Mouse (Mus musculus): ENCODE results near the gene Ddx27. TPM values are rescaled to one million over a fixed set of nuclear protein-coding genes. Genes with fewer than 3 reads are reported as not detected.

Gene Ddx27
- polyA plus RNA-seq, 1 experiment from 2014 or later, result 21.8 TPM

GRCm38 (mm10) chr2:167078486-167078885 is 63.5 kb downstream of the Ddx27 start:
- H3K9ac ChIP-seq (ENCODE audit: low read length), result no peak overlapping the region
- TF ChIP-seq EP300 (optimal IDR thresholded peaks at IDR 0.05), result no peak
- no peak for TF ChIP-seq CTCF (IDR thresholded peaks at IDR 0.05; ENCODE audit: low read depth)
- WGBS, result 27% methylated on average over 7 of the region's 7 CpGs
- no peaks in the 10 kb centered on the region for H3K9me3 ChIP-seq (ENCODE audit: control insufficient read depth, low read length)
- H3K4me1 ChIP-seq (replicated peaks; ENCODE audit: control insufficient read depth, insufficient read depth), result no peaks in the 10 kb centered on the region; the same call in 1 of the 2 replicates
- no peak overlapping the region for H3K4me2 ChIP-seq (replicated peaks; ENCODE audit: low read depth)
- H3K36me3 ChIP-seq (ENCODE audit: control insufficient read depth, insufficient read depth, low read length), result no peaks in the 10 kb centered on the region
- DNase-seq (ENCODE audit: low spot score) (no peak), ATAC-seq (ENCODE audit: low FRiP score, low TSS enrichment) (peak; percentile 37; the same call in 1 of the 2 replicates)
- no peaks in the 10 kb centered on the region for H3K27me3 ChIP-seq (ENCODE audit: control insufficient read depth, insufficient read depth, low read length)
- no peak overlapping the region for H3K4me3 ChIP-seq (ENCODE audit: low read depth, low read length)
- H3K27ac ChIP-seq (replicated peaks), result no peak overlapping the region

GRCm38 (mm10) chr2:167078931-167079495 is 64.0 kb downstream of the Ddx27 start:
- ATAC-seq (ENCODE audit: low FRiP score, low TSS enrichment), result peak; percentile 60
- DNase-seq (ENCODE audit: low spot score), result no peak
- no peaks in the 10 kb centered on the region for H3K27me3 ChIP-seq (ENCODE audit: control insufficient read depth, insufficient read depth, low read length)

GRCm38 (mm10) chr2:167079535-167080257 is 64.7 kb downstream of the Ddx27 start:
- H3K4me1 ChIP-seq (replicated peaks; ENCODE audit: control insufficient read depth, insufficient read depth), result no peaks in the 10 kb centered on the region; the same call in 1 of the 2 replicates
- no peak overlapping the region for H3K4me3 ChIP-seq (ENCODE audit: low read depth, low read length)
- H3K36me3 ChIP-seq (ENCODE audit: control insufficient read depth, insufficient read depth, low read length), result no peaks in the 10 kb centered on the region
- H3K9me3 ChIP-seq (ENCODE audit: control insufficient read depth, low read length), result no peaks in the 10 kb centered on the region
- no peak overlapping the region for H3K4me2 ChIP-seq (replicated peaks; ENCODE audit: low read depth)
- no peak overlapping the region for H3K27ac ChIP-seq (replicated peaks)
- H3K27me3 ChIP-seq (ENCODE audit: control insufficient read depth, insufficient read depth, low read length), result no peaks in the 10 kb centered on the region
- 47% methylated on average over 18 of the region's 18 CpGs for WGBS
- TF ChIP-seq EP300 (optimal IDR thresholded peaks at IDR 0.05), result no peak
- TF ChIP-seq CTCF (IDR thresholded peaks at IDR 0.05; ENCODE audit: low read depth), result no peak
- no peak overlapping the region for H3K9ac ChIP-seq (ENCODE audit: low read length)
- no peak for DNase-seq (ENCODE audit: low spot score)
- ATAC-seq (ENCODE audit: low FRiP score, low TSS enrichment), result no peak; the same call in 1 of the 2 replicates

More at GRCm38 (mm10) chr2:167078931-167079495, 64.0 kb downstream of the Ddx27 start:
- 44% methylated on average over 9 of the region's 9 CpGs for WGBS
- no peaks in the 10 kb centered on the region; the same call in 1 of the 2 replicates for H3K4me1 ChIP-seq (replicated peaks; ENCODE audit: control insufficient read depth, insufficient read depth)
- H3K4me3 ChIP-seq (ENCODE audit: low read depth, low read length), result no peak overlapping the region
- TF ChIP-seq EP300 (optimal IDR thresholded peaks at IDR 0.05), result no peak
- no peak for TF ChIP-seq CTCF (IDR thresholded peaks at IDR 0.05; ENCODE audit: low read depth)
- H3K27ac ChIP-seq (replicated peaks), result no peak overlapping the region
- no peaks in the 10 kb centered on the region for H3K9me3 ChIP-seq (ENCODE audit: control insufficient read depth, low read length)
- no peaks in the 10 kb centered on the region for H3K36me3 ChIP-seq (ENCODE audit: control insufficient read depth, insufficient read depth, low read length)
- 0 out of 2 replicates have a peak overlapping the region, but pooled peaks have one; percentile 1 for H3K9ac ChIP-seq (ENCODE audit: low read length)
- H3K4me2 ChIP-seq (replicated peaks; ENCODE audit: low read depth), result no peak overlapping the region

GRCm38 (mm10) chr2:167080387-167080786 is 65.4 kb downstream of the Ddx27 start:
- TF ChIP-seq CTCF (IDR thresholded peaks at IDR 0.05; ENCODE audit: low read depth) (no peak), EP300 (optimal IDR thresholded peaks at IDR 0.05) (no peak)
- no peaks in the 10 kb centered on the region for H3K36me3 ChIP-seq (ENCODE audit: control insufficient read depth, insufficient read depth, low read length)
- H3K27me3 ChIP-seq (ENCODE audit: control insufficient read depth, insufficient read depth, low read length), result no peaks in the 10 kb centered on the region
- no peaks in the 10 kb centered on the region; the same call in 1 of the 2 replicates for H3K4me1 ChIP-seq (replicated peaks; ENCODE audit: control insufficient read depth, insufficient read depth)
- no peak for DNase-seq (ENCODE audit: low spot score)
- 51% methylated on average over 3 of the region's 3 CpGs for WGBS
- no peak overlapping the region for H3K27ac ChIP-seq (replicated peaks)
- H3K9ac ChIP-seq (ENCODE audit: low read length), result no peak overlapping the region
- no peak for ATAC-seq (ENCODE audit: low FRiP score, low TSS enrichment)
- no peaks in the 10 kb centered on the region for H3K9me3 ChIP-seq (ENCODE audit: control insufficient read depth, low read length)
- H3K4me3 ChIP-seq (ENCODE audit: low read depth, low read length), result no peak overlapping the region
- H3K4me2 ChIP-seq (replicated peaks; ENCODE audit: low read depth), result no peak overlapping the region

- Histone ChIP-seq H3K4me2 (replicated peaks; ENCODE audit: low read depth) (no peak overlapping the region), H3K9me3 (ENCODE audit: control insufficient read depth, low read length) (no peaks in the 10 kb centered on the region), H3K9ac (ENCODE audit: low read length) (no peak overlapping the region), H3K4me1 (replicated peaks; ENCODE audit: control insufficient read depth, insufficient read depth) (no peaks in the 10 kb centered on the region; the same call in 1 of the 2 replicates), H3K27me3 (ENCODE audit: control insufficient read depth, insufficient read depth, low read length) (no peaks in the 10 kb centered on the region), H3K36me3 (ENCODE audit: control insufficient read depth, insufficient read depth, low read length) (no peaks in the 10 kb centered on the region), H3K27ac (replicated peaks) (no peak overlapping the region), H3K4me3 (ENCODE audit: low read depth, low read length) (no peak overlapping the region)
- no peak for TF ChIP-seq CTCF (IDR thresholded peaks at IDR 0.05; ENCODE audit: low read depth)
- TF ChIP-seq EP300 (optimal IDR thresholded peaks at IDR 0.05), result no peak
- no peak for DNase-seq (ENCODE audit: low spot score)
- ATAC-seq (ENCODE audit: low FRiP score, low TSS enrichment), result no peak
- WGBS, result 52% methylated on average over 6 of the region's 6 CpGs
Observed at GRCm38 (mm10) chr2:167081135-167081534, 66.1 kb downstream of the Ddx27 start.

- no peak overlapping the region for H3K4me3 ChIP-seq (ENCODE audit: low read depth, low read length)
- no peak overlapping the region for H3K9ac ChIP-seq (ENCODE audit: low read length)
- no peaks in the 10 kb centered on the region for H3K27me3 ChIP-seq (ENCODE audit: control insufficient read depth, insufficient read depth, low read length)
- TF ChIP-seq EP300 (optimal IDR thresholded peaks at IDR 0.05), result no peak
- TF ChIP-seq CTCF (IDR thresholded peaks at IDR 0.05; ENCODE audit: low read depth), result no peak
- no peaks in the 10 kb centered on the region for H3K9me3 ChIP-seq (ENCODE audit: control insufficient read depth, low read length)
- no peaks in the 10 kb centered on the region; the same call in 1 of the 2 replicates for H3K4me1 ChIP-seq (replicated peaks; ENCODE audit: control insufficient read depth, insufficient read depth)
- ATAC-seq (ENCODE audit: low FRiP score, low TSS enrichment), result 0 out of 2 replicates have a peak, but pooled peaks have one; percentile 17
- 24% methylated on average over 4 of the region's 4 CpGs for WGBS
- H3K4me2 ChIP-seq (replicated peaks; ENCODE audit: low read depth), result no peak overlapping the region
- DNase-seq (ENCODE audit: low spot score), result no peak
- H3K36me3 ChIP-seq (ENCODE audit: control insufficient read depth, insufficient read depth, low read length), result no peaks in the 10 kb centered on the region
- no peak overlapping the region for H3K27ac ChIP-seq (replicated peaks)
Observed at GRCm38 (mm10) chr2:167081639-167082038, 66.6 kb downstream of the Ddx27 start.

Other genes with a start within 250 kb of the Ddx27 start
- gene Trp53rkb, start 222.7 kb upstream of the Ddx27 start, polyA plus RNA-seq (2015; fragmentation: Nextera tagmentation; extraction: Ambion mirVana), result 3.8 and 4.8 TPM in 2 replicates
- 3.1 and 3.9 TPM in 2 replicates for gene Arfgef2, start 209.6 kb upstream of the Ddx27 start, polyA plus RNA-seq (2015; fragmentation: Nextera tagmentation; extraction: Ambion mirVana)
- 29.1 and 29.3 TPM in 2 replicates for gene Cse1l, start 109.2 kb upstream of the Ddx27 start, polyA plus RNA-seq (2015; fragmentation: Nextera tagmentation; extraction: Ambion mirVana)
- gene Stau1, start 18.9 kb upstream of the Ddx27 start, polyA plus RNA-seq (2015; fragmentation: Nextera tagmentation; extraction: Ambion mirVana), result 34.9 and 35.0 TPM in 2 replicates
- gene Znfx1, start 47.8 kb downstream of the Ddx27 start, polyA plus RNA-seq (2015; fragmentation: Nextera tagmentation; extraction: Ambion mirVana), result 4.2 and 4.3 TPM in 2 replicates
- gene Kcnb1, start 175.0 kb downstream of the Ddx27 start, polyA plus RNA-seq (2015; fragmentation: Nextera tagmentation; extraction: Ambion mirVana), result 1.6 and 1.9 TPM in 2 replicates
- 21.9 and 26.7 TPM in 2 replicates for gene Ptgis, start 225.4 kb downstream of the Ddx27 start, polyA plus RNA-seq (2015; fragmentation: Nextera tagmentation; extraction: Ambion mirVana)

Measured in stomach, postnatal 0 days (tissue).